8 mouse cellular contexts compared by ENCODE assay signal in genomic region chr6:39205064-39205649, GRCm38 (mm10). TPM values are rescaled to one million over a fixed set of nuclear protein-coding genes. Genes with fewer than 3 reads are reported as not detected.
DNase-seq lines count a peak whose midpoint lies in the region; ATAC-seq and TF ChIP-seq lines count a peak whose summit lies in the region.

No protein-coding gene starts in this region.

- no peaks in the 10 kb centered on the region; the same call in none of the 2 replicates for H3K4me1 ChIP-seq in bone marrow, adult 2 months (ENCODE audit: control insufficient read depth, insufficient read depth, low read length)
- peaks cover 14% of the 10 kb centered on the region for H3K4me1 ChIP-seq in liver, embryonic 11.5 days (replicated peaks; ENCODE audit: control insufficient read depth, insufficient read depth, low read length)

- peak overlapping the region; percentile 86 for H3K9ac ChIP-seq in liver, embryonic 11.5 days (ENCODE audit: low read depth, low read length)

- peak overlapping the region; percentile 12 for H3ac ChIP-seq in C2C12 (ENCODE audit: control insufficient read depth, insufficient read length, low read depth)
- H3ac ChIP-seq in myocyte (ENCODE audit: control insufficient read depth, insufficient read length) = peak overlapping the region; percentile 99

- under 1% methylated on average over 30 of the region's 30 CpGs for WGBS in bone marrow, adult 2 months
- WGBS in liver, embryonic 11.5 days = under 1% methylated on average over 30 of the region's 30 CpGs

- H3K4me3 ChIP-seq in C2C12 (ENCODE audit: insufficient read depth, poor library complexity, severe bottlenecking) (peak overlapping the region; percentile 69), myocyte (peak overlapping the region; percentile 38)
- H3K4me3 ChIP-seq in bone marrow, adult 2 months (replicated peaks; ENCODE audit: control insufficient read depth, low read depth, low read length) = peak overlapping the region; percentile 93
- peak overlapping the region; percentile 91 for H3K4me3 ChIP-seq in liver, embryonic 11.5 days (ENCODE audit: low read depth, low read length)

- TF ChIP-seq CTCF in C2C12 (IDR thresholded peaks at IDR 0.05; ENCODE audit: control insufficient read depth, insufficient read depth, insufficient read length) = no peak
- no peak for TF ChIP-seq CTCF in bone marrow, adult 2 months (IDR thresholded peaks at IDR 0.05; ENCODE audit: control insufficient read depth, insufficient read depth, low read length)

- no peaks in the 10 kb centered on the region for H3K9me3 ChIP-seq in liver, embryonic 11.5 days (ENCODE audit: control insufficient read depth, low read length)

- H3K27ac ChIP-seq in bone marrow, adult 2 months (ENCODE audit: control insufficient read depth, insufficient read depth, low read depth, low read length, poor library complexity) = peak overlapping the region; percentile 100
- peak overlapping the region; percentile 83 for H3K27ac ChIP-seq in liver, embryonic 11.5 days (ENCODE audit: low read depth, low read length)

- no peaks in the 10 kb centered on the region for H3K79me2 ChIP-seq in C2C12 (ENCODE audit: control insufficient read depth, insufficient read depth)
- H3K79me2 ChIP-seq in myocyte (ENCODE audit: control insufficient read depth, insufficient read depth) = peaks cover 27% of the 10 kb centered on the region

- H3K4me2 ChIP-seq in liver, embryonic 11.5 days = peak overlapping the region; percentile 91
- H3K4me2 ChIP-seq in myocyte (ENCODE audit: low read depth) = peak overlapping the region; percentile 50

- H3K36me3 ChIP-seq in C2C12 (ENCODE audit: control insufficient read depth, insufficient read depth) = no peaks in the 10 kb centered on the region
- no peaks in the 10 kb centered on the region for H3K36me3 ChIP-seq in liver, embryonic 11.5 days (ENCODE audit: control insufficient read depth, insufficient read depth, low read length)
- no peaks in the 10 kb centered on the region for H3K36me3 ChIP-seq in myocyte (ENCODE audit: control insufficient read depth, insufficient read depth)

- H3K79me3 ChIP-seq in C2C12 (ENCODE audit: low read depth) = no peaks in the 10 kb centered on the region

- ATAC-seq in erythroblast, adult 5-6 weeks (replicated peaks; ENCODE audit: low FRiP score, poor library complexity, severe bottlenecking) = peak; percentile 61
- ATAC-seq in liver, embryonic 11.5 days (replicated peaks; ENCODE audit: low FRiP score) = peak; percentile 37

- peak; percentile 81 to 87 for DNase-seq in heart, adult 9 months (ENCODE audit: low spot score in 2 of 2)
- peak; percentile 87 for DNase-seq in kidney, adult 9 months
- peak; percentile 77 for DNase-seq in liver, embryonic 11.5 days (ENCODE audit: low spot score)
- DNase-seq in spleen, postnatal 4 days (ENCODE audit: low spot score in 2 of 2) = peak; percentile 80 to 88

- peak; percentile 79; the same call in 1 of the 2 replicates for TF ChIP-seq POLR2A in bone marrow, adult 2 months (IDR thresholded peaks at IDR 0.05; ENCODE audit: borderline replicate concordance, control insufficient read depth, low read depth, low read length)
- peak; percentile 69 for TF ChIP-seq POLR2A in myocyte (IDR thresholded peaks at IDR 0.05; ENCODE audit: insufficient read length, low read depth)

- H3K27me3 ChIP-seq in C2C12 (ENCODE audit: control insufficient read depth, insufficient read depth, insufficient read length) (no peaks in the 10 kb centered on the region), myocyte (ENCODE audit: control insufficient read depth, insufficient read depth, insufficient read length) (no peaks in the 10 kb centered on the region)
- H3K27me3 ChIP-seq in liver, embryonic 11.5 days (replicated peaks; ENCODE audit: control insufficient read depth, insufficient read depth, low read length) = 0 out of 2 replicates have a peak, but pooled peaks cover 2% of the 10 kb centered on the region

TF ChIP-seq in C2C12, 6 proteins besides CTCF, POLR2A, EP300 and RAD21:
- no peak for TF ChIP-seq MYOG (IDR thresholded peaks at IDR 0.05; ENCODE audit: control insufficient read depth, extremely low read depth, insufficient read length)
- peak; percentile 35 for TF ChIP-seq CEBPB (IDR thresholded peaks at IDR 0.05; ENCODE audit: low read depth)

TF ChIP-seq in myocyte, 11 proteins besides CTCF, POLR2A, EP300 and RAD21:
- no peak for TF ChIP-seq E2F4 (IDR thresholded peaks at IDR 0.05; ENCODE audit: insufficient read depth)
- peak; percentile 87 for TF ChIP-seq CEBPB (IDR thresholded peaks at IDR 0.05; ENCODE audit: insufficient read depth, poor library complexity, severe bottlenecking)
- TF ChIP-seq MAX (IDR thresholded peaks at IDR 0.05; ENCODE audit: low read depth) = no peak
- peak; percentile 90 for TF ChIP-seq SRF (IDR thresholded peaks at IDR 0.05; ENCODE audit: control insufficient read depth, insufficient read length, low read depth)
- peak in 1 of 3 experiments; percentile 11 for TF ChIP-seq MYOD1 (IDR thresholded peaks at IDR 0.05; ENCODE audit: control insufficient read depth in 1 of 3, insufficient read length in 2 of 3, low read depth in 2 of 3)

RNA-seq across cellular contexts. Expression of gene Kdm7a, which starts 1.4 kb away (rescaled TPM):
- polyA plus RNA-seq in C2C12 (2012; fragmentation: generic; extraction: Trizol) (0.42 TPM), myocyte (2012; fragmentation: generic; extraction: Trizol) (2.8 TPM)
- polyA plus RNA-seq in bone marrow, adult 2 months (2011; ENCODE audit: insufficient read depth, insufficient read length, low replicate concordance, missing spikeins) = 15.3 and 20.2 TPM in 2 replicates
- 103 and 107 TPM in 2 replicates for total RNA-seq in erythroblast, adult 5-6 weeks (2015; ENCODE audit: low replicate concordance)
- 216 and 235 TPM in 2 replicates for total RNA-seq in erythroblast, adult 5-6 weeks (2017; ENCODE audit: low replicate concordance)
- polyA plus RNA-seq in liver, embryonic 11.5 days (2014; fragmentation: Nextera tagmentation; extraction: Ambion mirVana) = 7.3 and 8.5 TPM in 2 replicates

Comparison
In these comparisons a context has a peak if more than half of its experiments do, and no peak if none do; other contexts are left out.
1. Peak in every context shown above with its lines: DNase-seq, ATAC-seq, H3K4me3 ChIP-seq and H3K27ac ChIP-seq.
2. H3K4me3 ChIP-seq: peak in every context shown above with its lines; median percentile 93 in bone marrow, adult 2 months; 91 in liver, embryonic 11.5 days; 69 in C2C12; 38 in myocyte.